ENCODE assay signal across 24 mouse cellular contexts in genomic region chr11:83604698-83605097, GRCm38 (mm10). TPM values are rescaled to one million over a fixed set of nuclear protein-coding genes. Genes with fewer than 3 reads are reported as not detected.
DNase-seq lines count a peak whose midpoint lies in the region; ATAC-seq and TF ChIP-seq lines count a peak whose summit lies in the region.
"Had no signal": no experiment of that assay in that cellular context is flagged by ENCODE, and none has a peak within 500 bp of the region (broad histone marks: within the 10 kb centered on the region; RNA-seq: fewer than 3 reads in every experiment).

No protein-coding gene starts in this region.

- H3K4me1 ChIP-seq in liver, postnatal 0 days (ENCODE audit: insufficient read depth) = peaks cover 3% of the 10 kb centered on the region; the same call in 1 of the 2 replicates
- H3K4me1 ChIP-seq in liver, embryonic 12.5 days = no peaks in the 10 kb centered on the region
- H3K4me1 ChIP-seq: embryonic facial prominence, embryonic 15.5 days; forebrain, embryonic 10.5 days; heart, embryonic 15.5 days; hindbrain, embryonic 10.5 days; hindbrain, embryonic 15.5 days had no signal

- H3K27ac ChIP-seq in liver, postnatal 0 days (ENCODE audit: low read depth) = peak overlapping the region; percentile 37
- H3K27ac ChIP-seq in liver, embryonic 12.5 days = no peak overlapping the region
- H3K27ac ChIP-seq: embryonic facial prominence, embryonic 15.5 days; forebrain, embryonic 10.5 days; heart, embryonic 15.5 days; hindbrain, embryonic 10.5 days; hindbrain, embryonic 15.5 days had no signal

- no peak overlapping the region for H3K4me2 ChIP-seq in liver, postnatal 0 days (ENCODE audit: low read depth, low read length)
- H3K4me2 ChIP-seq in liver, embryonic 12.5 days = no peak overlapping the region
- H3K4me2 ChIP-seq: embryonic facial prominence, embryonic 15.5 days; heart, embryonic 15.5 days; hindbrain, embryonic 15.5 days had no signal

- no peak for DNase-seq in liver, postnatal 0 days
- DNase-seq in ovary, postnatal 36 days (ENCODE audit: low spot score) = no peak
- DNase-seq in gastrocnemius, adult 18-20 months (ENCODE audit: low spot score) = no peak
- DNase-seq: adrenal gland, postnatal 14 days; cerebellum, adult 2 months; cerebellum, postnatal 10 days; embryo, embryonic 11 days; gastrocnemius, postnatal 10 days had no signal

- no peaks in the 10 kb centered on the region for H3K27me3 ChIP-seq in liver, postnatal 0 days (ENCODE audit: insufficient read depth, low read length)
- H3K27me3 ChIP-seq in liver, embryonic 12.5 days (replicated peaks) = no peaks in the 10 kb centered on the region
- H3K27me3 ChIP-seq: embryonic facial prominence, embryonic 15.5 days; heart, embryonic 15.5 days; hindbrain, embryonic 15.5 days had no signal

- H3K9me3 ChIP-seq in liver, postnatal 0 days (ENCODE audit: low read length) = no peaks in the 10 kb centered on the region
- H3K9me3 ChIP-seq in liver, embryonic 12.5 days (replicated peaks) = no peaks in the 10 kb centered on the region
- H3K9me3 ChIP-seq: embryonic facial prominence, embryonic 15.5 days; forebrain, embryonic 10.5 days; G1E; heart, embryonic 15.5 days; hindbrain, embryonic 10.5 days; hindbrain, embryonic 15.5 days had no signal

- ATAC-seq in liver, postnatal 0 days = no peak
- no peak for ATAC-seq in liver, embryonic 12.5 days
- ATAC-seq in granulocyte monocyte progenitor cell, adult 5-6 weeks (replicated peaks; ENCODE audit: poor library complexity, severe bottlenecking) = peak; percentile 60
- ATAC-seq in monocyte, adult 5-6 weeks (replicated peaks; ENCODE audit: insufficient number of reproducible peaks, low FRiP score, low TSS enrichment, poor library complexity, severe bottlenecking) = 0 out of 2 replicates have a peak, but pooled peaks have one; percentile 37
- no peak for ATAC-seq in CD4-positive, CD25-positive, alpha-beta regulatory T cell, adult 4 months
- ATAC-seq: forebrain, embryonic 14.5 days; intestine, embryonic 16.5 days had no signal

- no peaks in the 10 kb centered on the region for H3K36me3 ChIP-seq in liver, postnatal 0 days (replicated peaks; ENCODE audit: insufficient read depth, low read length)
- no peaks in the 10 kb centered on the region for H3K36me3 ChIP-seq in liver, embryonic 12.5 days
- H3K36me3 ChIP-seq: embryonic facial prominence, embryonic 15.5 days; forebrain, embryonic 10.5 days; G1E; heart, embryonic 15.5 days; hindbrain, embryonic 10.5 days; hindbrain, embryonic 15.5 days had no signal

- no peak overlapping the region for H3K4me3 ChIP-seq in liver, postnatal 0 days (ENCODE audit: low read depth, low read length)
- no peak overlapping the region for H3K4me3 ChIP-seq in liver, embryonic 12.5 days
- H3K4me3 ChIP-seq: embryonic facial prominence, embryonic 15.5 days; erythroblast, embryonic 14.5 days; forebrain, embryonic 10.5 days; heart, embryonic 15.5 days; hindbrain, embryonic 10.5 days; hindbrain, embryonic 15.5 days had no signal

- WGBS in liver, postnatal 0 days (ENCODE audit: insufficient replicate concordance) = 68% methylated on average over 4 of the region's 4 CpGs
- WGBS in liver, embryonic 12.5 days (ENCODE audit: insufficient replicate concordance) = 61% methylated on average over 4 of the region's 4 CpGs

- H3K9ac ChIP-seq in liver, postnatal 0 days (replicated peaks) = no peak overlapping the region
- no peak overlapping the region for H3K9ac ChIP-seq in liver, embryonic 12.5 days
- H3K9ac ChIP-seq: embryonic facial prominence, embryonic 15.5 days; heart, embryonic 15.5 days; hindbrain, embryonic 15.5 days had no signal

- no peak for TF ChIP-seq EP300 in liver, postnatal 0 days (IDR thresholded peaks at IDR 0.05; ENCODE audit: low read depth)

- no peak for TF ChIP-seq CTCF in liver, postnatal 0 days (IDR thresholded peaks at IDR 0.05; ENCODE audit: low read depth)

RNA-seq across cellular contexts. Expression of gene Ccl6, which starts 11.8 kb away (rescaled TPM):
- polyA plus RNA-seq in liver, postnatal 0 days (2015; fragmentation: Nextera tagmentation; extraction: Ambion mirVana) = 46.9 and 55.2 TPM in 2 replicates
- polyA plus RNA-seq in liver, embryonic 12.5 days (2016; fragmentation: Nextera tagmentation; extraction: Ambion mirVana) = 8.0 and 8.8 TPM in 2 replicates
- 8.8 and 13.4 TPM in 2 replicates for total RNA-seq in granulocyte monocyte progenitor cell, adult 5-6 weeks (2014; fragmentation: Nextera tagmentation)
- 16.9 and 19.6 TPM in 2 replicates for total RNA-seq in granulocyte monocyte progenitor cell, adult 5-6 weeks (2017)
- 235 to 1,319 TPM (median 1,123 TPM) in 3 replicates for total RNA-seq in monocyte, adult 5-6 weeks (2017)
- not detected for polyA plus RNA-seq in CD4-positive, CD25-positive, alpha-beta regulatory T cell, adult 4 months (2017; shearing (Covaris generic))
- total RNA-seq in gastrocnemius, adult 18-20 months (2021) = 1 to 10 TPM; 3.8 to 6.5 TPM
- polyA plus RNA-seq: erythroblast, embryonic 14.5 days had no signal

RNA-seq across cellular contexts. Expression of gene Ccl9, which starts 26.3 kb away (rescaled TPM):
- 92.6 and 107 TPM in 2 replicates for polyA plus RNA-seq in liver, postnatal 0 days (2015; fragmentation: Nextera tagmentation; extraction: Ambion mirVana)
- 9.7 and 11.9 TPM in 2 replicates for polyA plus RNA-seq in liver, embryonic 12.5 days (2016; fragmentation: Nextera tagmentation; extraction: Ambion mirVana)
- total RNA-seq in granulocyte monocyte progenitor cell, adult 5-6 weeks (2014; fragmentation: Nextera tagmentation) = 189 and 190 TPM in 2 replicates
- 110 and 159 TPM in 2 replicates for total RNA-seq in granulocyte monocyte progenitor cell, adult 5-6 weeks (2017)
- 98.1 to 442 TPM (median 354 TPM) in 3 replicates for total RNA-seq in monocyte, adult 5-6 weeks (2017)
- polyA plus RNA-seq in CD4-positive, CD25-positive, alpha-beta regulatory T cell, adult 4 months (2017; shearing (Covaris generic)) = not detected
- total RNA-seq in gastrocnemius, adult 18-20 months (2021) = 1 to 10 TPM; 2.4 to 3.0 TPM
- polyA plus RNA-seq: erythroblast, embryonic 14.5 days had no signal

RNA-seq across cellular contexts. Expression of gene Rpl9-ps1, which starts 40.7 kb away (rescaled TPM):
- polyA plus RNA-seq in liver, postnatal 0 days (2015; fragmentation: Nextera tagmentation; extraction: Ambion mirVana) = not detected in 2 replicates
- not detected in 2 replicates for polyA plus RNA-seq in liver, embryonic 12.5 days (2016; fragmentation: Nextera tagmentation; extraction: Ambion mirVana)
- not detected in 2 replicates for total RNA-seq in granulocyte monocyte progenitor cell, adult 5-6 weeks (2014; fragmentation: Nextera tagmentation)
- total RNA-seq in granulocyte monocyte progenitor cell, adult 5-6 weeks (2017) = not detected in 2 replicates
- 1.3 TPM in 1 of 3 replicates, not detected in the others for total RNA-seq in monocyte, adult 5-6 weeks (2017)
- polyA plus RNA-seq in CD4-positive, CD25-positive, alpha-beta regulatory T cell, adult 4 months (2017; shearing (Covaris generic)) = not detected
- total RNA-seq in gastrocnemius, adult 18-20 months (2021) = not detected
- total RNA-seq: adrenal gland, postnatal 14 days; G1E; gastrocnemius, postnatal 10 days; heart, postnatal 25 days had no signal
- polyA plus RNA-seq: cerebellum, adult 2 months; embryonic facial prominence, embryonic 11.5 days; embryonic facial prominence, embryonic 15.5 days; erythroblast, embryonic 14.5 days; forebrain, embryonic 10.5 days; forebrain, embryonic 14.5 days; G1E; gonadal fat pad, adult 2 months; heart, embryonic 15.5 days; hindbrain, embryonic 10.5 days; hindbrain, embryonic 15.5 days; intestine, embryonic 16.5 days had no signal

RNA-seq across cellular contexts. Expression of gene Ccl3, which starts 44.5 kb away (rescaled TPM):
- polyA plus RNA-seq in liver, postnatal 0 days (2015; fragmentation: Nextera tagmentation; extraction: Ambion mirVana) = 1.3 TPM in 2 replicates
- 1.6 and 2.0 TPM in 2 replicates for polyA plus RNA-seq in liver, embryonic 12.5 days (2016; fragmentation: Nextera tagmentation; extraction: Ambion mirVana)
- total RNA-seq in granulocyte monocyte progenitor cell, adult 5-6 weeks (2014; fragmentation: Nextera tagmentation) = 5.5 and 6.5 TPM in 2 replicates
- 78.6 and 86.4 TPM in 2 replicates for total RNA-seq in granulocyte monocyte progenitor cell, adult 5-6 weeks (2017)
- 448 to 606 TPM (median 547 TPM) in 3 replicates for total RNA-seq in monocyte, adult 5-6 weeks (2017)
- not detected for polyA plus RNA-seq in CD4-positive, CD25-positive, alpha-beta regulatory T cell, adult 4 months (2017; shearing (Covaris generic))
- total RNA-seq in gastrocnemius, adult 18-20 months (2021) = not detected
- total RNA-seq: adrenal gland, postnatal 14 days; gastrocnemius, postnatal 10 days had no signal
- polyA plus RNA-seq: G1E had no signal

RNA-seq across cellular contexts. Expression of gene Ccl4, which starts 57.7 kb away (rescaled TPM):
- polyA plus RNA-seq in liver, postnatal 0 days (2015; fragmentation: Nextera tagmentation; extraction: Ambion mirVana) = 1.6 and 1.8 TPM in 2 replicates
- polyA plus RNA-seq in liver, embryonic 12.5 days (2016; fragmentation: Nextera tagmentation; extraction: Ambion mirVana) = 0.85 and 0.99 TPM in 2 replicates
- 2.1 TPM in 1 of 2 replicates, not detected in the other for total RNA-seq in granulocyte monocyte progenitor cell, adult 5-6 weeks (2014; fragmentation: Nextera tagmentation)
- 15.2 and 26.9 TPM in 2 replicates for total RNA-seq in granulocyte monocyte progenitor cell, adult 5-6 weeks (2017)
- 523 to 801 TPM (median 669 TPM) in 3 replicates for total RNA-seq in monocyte, adult 5-6 weeks (2017)
- polyA plus RNA-seq in CD4-positive, CD25-positive, alpha-beta regulatory T cell, adult 4 months (2017; shearing (Covaris generic)) = 10 to 100 TPM in 1 of 2 experiments, 1 to 10 TPM in 1; 2.9 to 12.2 TPM
- not detected for total RNA-seq in gastrocnemius, adult 18-20 months (2021)
- total RNA-seq: adrenal gland, postnatal 14 days; gastrocnemius, postnatal 10 days; heart, postnatal 25 days had no signal
- polyA plus RNA-seq: embryonic facial prominence, embryonic 11.5 days; erythroblast, embryonic 14.5 days; G1E had no signal

Comparison
In these comparisons a context has a peak if more than half of its experiments do, and no peak if none do; other contexts are left out.
1. ATAC-seq: peak in granulocyte monocyte progenitor cell, adult 5-6 weeks (single experiment) and monocyte, adult 5-6 weeks (single experiment); none in liver, postnatal 0 days (single experiment), liver, embryonic 12.5 days (single experiment) and CD4-positive, CD25-positive, alpha-beta regulatory T cell, adult 4 months (single experiment).
2. RNA of gene Ccl6, which starts 11.8 kb away (total RNA-seq): 235 to 1,319 TPM in monocyte, adult 5-6 weeks; 8.8 to 19.6 TPM in granulocyte monocyte progenitor cell, adult 5-6 weeks and 3.8 to 6.5 TPM in gastrocnemius, adult 18-20 months; every median in the first group is over 10 times any median in the second.
3. RNA of gene Ccl9, which starts 26.3 kb away (total RNA-seq): 98.1 to 442 TPM in monocyte, adult 5-6 weeks and 110 to 190 TPM in granulocyte monocyte progenitor cell, adult 5-6 weeks; 2.4 to 3.0 TPM in gastrocnemius, adult 18-20 months; every median in the first group is over 10 times any median in the second.